Mouse (Mus musculus): Measurements from ENCODE around the gene Edem3. TPM values are rescaled to one million over a fixed set of nuclear protein-coding genes. Genes with fewer than 3 reads are reported as not detected.
"Not testable (repeated sequence)": the region's sequence is repeated elsewhere in the genome, so short reads cannot be mapped to it uniquely, and the experiment has no call there.

The Edem3 gene
- total RNA-seq, 2 experiments from 2014 or later, result 19.7 to 22.1 TPM

DNA sequence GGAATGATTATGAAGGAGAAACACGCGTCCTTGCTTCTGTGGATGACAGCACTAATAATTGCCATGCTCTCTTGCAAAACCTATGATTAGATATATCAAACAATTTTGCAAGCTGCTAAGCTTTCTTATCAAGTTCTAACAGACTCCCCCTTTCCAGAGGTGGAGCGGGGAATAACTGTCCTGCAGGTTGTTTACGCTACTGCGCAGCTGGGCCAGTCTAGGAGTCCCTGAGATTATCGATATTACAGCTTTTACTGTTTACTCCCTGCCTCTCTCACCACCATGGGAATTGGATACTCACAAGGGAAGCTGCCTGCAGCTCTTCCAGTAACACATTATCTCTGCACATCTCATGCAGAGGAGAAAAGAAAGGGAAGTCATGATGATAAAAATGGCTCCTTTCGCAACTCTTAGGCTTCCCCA is 14.0 kb upstream of the Edem3 start:
- DNase-seq (ENCODE audit: low spot score), result no peak
- intact Hi-C loops (cut with DNase I), result no loop called here

DNA sequence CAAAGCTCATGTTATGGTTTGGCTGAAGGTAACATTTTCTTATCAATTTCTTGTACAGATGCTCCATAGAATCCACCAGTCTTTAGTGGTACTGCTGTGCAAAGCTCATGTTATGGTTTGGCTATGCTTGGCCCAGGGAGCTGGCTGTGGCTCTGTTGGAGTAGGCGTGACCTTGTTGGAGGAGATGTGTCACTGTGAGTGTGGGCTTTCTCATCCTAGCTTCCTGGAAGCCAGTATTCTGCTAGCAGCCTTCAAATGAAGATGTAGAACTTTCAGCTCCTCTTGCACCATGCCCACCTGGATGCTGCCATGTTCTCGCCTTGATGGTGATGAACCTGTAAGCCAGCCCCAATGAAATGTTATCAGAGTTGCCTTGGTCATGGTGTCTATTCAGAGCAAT is 5.3 kb upstream of the Edem3 start:
- intact Hi-C loops (cut with DNase I), result not testable (repeated sequence)

DNA sequence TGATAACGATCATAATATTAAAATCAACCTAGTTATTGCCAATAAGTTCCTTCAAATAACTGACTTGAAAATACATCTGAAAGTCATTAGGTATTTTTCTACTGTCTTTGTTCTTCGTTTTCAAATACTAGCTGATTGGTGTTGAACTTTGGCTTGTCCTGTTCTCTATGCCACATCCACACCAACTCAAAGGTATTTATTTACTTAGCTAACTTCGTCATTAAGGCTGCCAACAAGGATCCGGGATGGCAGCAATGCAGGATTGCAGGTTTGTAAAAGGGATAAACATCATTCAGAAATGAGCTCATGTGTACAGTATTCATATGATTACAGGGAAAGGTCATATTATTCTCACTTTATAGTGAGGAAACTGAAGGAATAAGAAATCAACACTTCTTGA is 2.2 kb upstream of the Edem3 start:
- DNase-seq (ENCODE audit: low spot score), result no peak
- intact Hi-C loops (cut with DNase I), result no loop called here

More for the DNA sequence above, 5.3 kb upstream of the Edem3 start:
- not testable (repeated sequence) for DNase-seq (ENCODE audit: low spot score)

DNA sequence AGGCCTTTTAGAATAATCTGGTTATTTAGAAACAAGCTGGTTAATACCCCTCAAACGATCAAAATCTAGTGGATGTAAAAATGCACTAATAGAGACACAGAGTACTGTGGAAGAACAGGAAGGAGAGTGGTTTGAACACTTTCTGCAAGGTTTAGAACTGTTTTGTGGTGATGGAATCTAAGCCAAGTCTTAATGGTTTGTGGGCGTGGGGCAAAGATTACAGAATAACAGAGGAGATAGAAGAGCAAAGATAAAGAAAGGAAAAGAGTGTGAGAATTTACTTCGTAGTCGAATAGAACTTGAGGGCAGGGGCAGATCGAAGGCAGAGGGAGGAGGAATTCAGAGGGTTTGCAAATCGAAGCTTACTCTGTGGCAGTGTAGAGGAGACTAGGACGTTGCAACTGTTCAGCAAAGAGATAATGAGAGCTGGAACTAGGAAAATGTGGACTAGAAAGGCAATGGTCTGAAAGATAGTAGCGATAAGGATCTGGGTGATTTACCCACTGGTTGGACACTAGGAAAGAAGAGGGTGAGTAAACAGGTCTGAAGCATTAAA is 1.7 kb upstream of the Edem3 start:
- intact Hi-C loops (cut with DNase I), result no loop called here
- DNase-seq (ENCODE audit: low spot score), result no peak

DNA sequence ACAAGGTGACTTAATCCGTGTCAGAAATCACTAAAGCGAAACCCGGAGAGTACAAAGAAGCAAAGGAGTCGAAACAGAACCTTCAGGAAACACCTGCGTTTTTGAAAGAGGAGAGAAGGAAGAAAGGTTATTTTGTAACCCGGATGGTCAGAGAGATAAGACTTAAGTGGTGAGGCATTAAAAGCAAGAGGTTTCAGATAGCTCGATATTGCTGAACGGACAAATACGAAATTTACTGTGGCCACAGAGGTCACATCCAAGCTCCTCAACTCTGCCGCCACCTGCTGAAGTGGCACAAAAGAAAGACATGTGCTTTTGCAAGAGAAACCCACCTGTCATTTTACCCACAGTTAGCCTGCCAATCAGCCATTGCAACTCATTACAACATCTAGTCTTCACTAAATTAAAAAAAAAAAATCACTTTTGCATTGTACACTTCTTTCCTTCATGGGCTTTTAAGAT is 1.1 kb upstream of the Edem3 start:
- DNase-seq (ENCODE audit: low spot score), result no peak
- intact Hi-C loops (cut with DNase I), result no loop called here

DNA sequence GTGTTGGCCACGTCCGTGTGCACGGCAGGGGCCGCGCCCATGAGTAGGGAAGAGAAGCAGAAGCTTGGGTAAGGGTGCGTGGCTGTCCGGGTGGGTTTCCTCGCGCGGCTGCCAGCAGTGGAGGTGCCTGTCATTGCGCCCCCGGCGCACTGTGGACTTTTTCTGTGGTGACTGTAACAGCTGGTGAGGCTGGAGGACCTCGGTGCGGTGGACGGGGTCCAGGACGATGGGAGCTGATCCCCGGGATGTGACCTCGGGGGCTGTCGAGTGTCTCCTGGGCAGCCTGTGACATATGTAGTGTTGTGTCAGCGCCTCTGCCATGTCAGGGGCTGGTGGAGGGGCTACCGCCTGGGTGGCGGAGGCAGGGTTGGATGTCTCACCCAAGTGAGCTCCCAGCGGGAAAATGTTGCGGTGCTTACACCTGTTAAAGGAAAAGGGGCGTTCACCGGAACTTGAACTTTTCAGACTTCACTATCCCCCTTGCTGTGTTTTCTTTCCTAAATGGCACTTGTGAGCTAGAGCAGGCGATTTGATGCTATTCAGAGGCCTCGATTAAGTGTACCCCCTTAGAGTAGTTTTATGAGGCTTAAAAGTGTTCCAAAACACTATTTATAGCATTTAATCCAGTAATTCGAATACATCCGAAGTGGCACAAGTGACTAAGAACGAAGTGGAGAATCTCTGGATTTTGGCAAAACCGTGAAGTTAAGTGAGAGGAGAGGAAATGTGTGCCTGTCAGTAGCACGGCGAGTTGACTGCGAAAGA is 671 bp downstream of the Edem3 start:
- intact Hi-C loops (cut with DNase I), result no loop called here
- DNase-seq (ENCODE audit: low spot score), result no peak

DNA sequence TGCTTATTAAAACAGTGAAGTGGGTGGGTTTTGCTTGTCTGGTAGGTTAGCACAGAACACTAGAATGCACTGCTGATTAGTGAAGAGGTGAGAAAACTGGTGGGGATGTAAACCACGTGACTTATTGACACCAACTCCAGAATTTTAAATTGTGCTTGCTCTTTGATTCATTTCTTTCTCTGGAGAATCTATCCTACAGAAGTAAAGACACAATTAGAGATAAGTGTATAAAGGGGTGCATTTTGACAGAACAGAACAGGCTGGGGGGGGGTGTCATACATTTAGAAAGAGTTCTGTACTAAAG is 1.2 kb downstream of the Edem3 start:
- intact Hi-C loops (cut with DNase I), result no loop called here
- no peak for DNase-seq (ENCODE audit: low spot score)

DNA sequence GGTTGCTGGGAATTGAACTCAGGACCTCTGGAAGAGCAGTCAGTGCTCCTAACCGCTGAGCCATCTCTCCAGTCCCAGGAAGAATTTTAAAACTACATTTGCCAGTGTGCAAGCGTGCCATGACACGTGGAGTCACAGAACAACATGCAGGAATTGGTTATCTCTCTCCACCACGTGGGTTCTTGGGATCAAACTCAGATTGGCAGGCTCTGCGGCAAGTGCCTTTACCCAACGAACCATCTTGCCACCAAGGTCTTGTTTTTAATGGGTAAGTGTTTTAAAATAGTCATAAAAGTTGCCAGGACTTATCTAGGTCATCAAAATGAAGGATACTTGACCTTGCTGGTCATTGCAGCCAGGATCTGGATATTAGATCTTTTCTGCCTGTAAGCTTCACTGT is 3.1 kb downstream of the Edem3 start:
- no peak for DNase-seq (ENCODE audit: low spot score)
- intact Hi-C loops (cut with DNase I), result no loop called here

DNA sequence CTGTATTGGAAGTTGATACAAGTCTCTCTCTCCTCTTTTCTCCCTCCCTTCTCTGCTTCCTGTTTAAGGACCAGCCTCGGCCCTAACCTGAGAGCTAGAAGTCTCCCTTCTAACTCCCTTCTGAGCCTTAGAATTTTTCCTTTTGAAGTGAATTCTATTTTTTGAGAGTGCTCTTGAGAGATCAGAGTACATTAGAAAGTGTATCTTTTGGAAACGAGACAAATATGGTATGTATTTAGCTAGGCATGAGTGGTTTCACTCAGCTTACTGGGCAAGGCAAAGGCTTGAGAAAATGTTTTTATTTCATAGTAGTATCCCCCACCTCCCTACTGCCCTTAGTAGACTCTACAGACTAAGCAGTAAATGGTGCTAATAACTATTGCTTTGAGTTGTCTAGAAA is 3.8 kb downstream of the Edem3 start:
- DNase-seq (ENCODE audit: low spot score), result no peak
- intact Hi-C loops (cut with DNase I), result no loop called here

DNA sequence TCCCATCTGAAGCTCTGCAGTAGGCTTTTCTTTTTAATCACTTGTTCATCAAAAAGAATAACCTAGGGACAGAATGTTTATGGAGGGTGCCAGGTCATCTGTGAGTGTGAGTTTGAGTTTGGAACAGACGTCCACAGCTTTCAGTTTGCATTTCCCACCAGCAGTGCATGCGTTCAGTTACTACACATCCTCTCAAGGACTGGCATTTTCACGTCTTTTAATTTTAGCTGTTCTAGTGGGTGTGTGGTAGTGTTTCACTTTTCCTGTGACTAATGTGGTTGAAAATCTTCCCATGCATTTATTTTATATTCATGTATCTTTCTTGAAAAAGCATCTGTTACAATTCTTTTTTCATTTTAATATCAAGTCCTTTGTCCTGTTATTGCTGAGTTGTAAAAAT is 9.1 kb downstream of the Edem3 start:
- intact Hi-C loops (cut with DNase I), result no loop called here
- DNase-seq (ENCODE audit: low spot score), result no peak

DNA sequence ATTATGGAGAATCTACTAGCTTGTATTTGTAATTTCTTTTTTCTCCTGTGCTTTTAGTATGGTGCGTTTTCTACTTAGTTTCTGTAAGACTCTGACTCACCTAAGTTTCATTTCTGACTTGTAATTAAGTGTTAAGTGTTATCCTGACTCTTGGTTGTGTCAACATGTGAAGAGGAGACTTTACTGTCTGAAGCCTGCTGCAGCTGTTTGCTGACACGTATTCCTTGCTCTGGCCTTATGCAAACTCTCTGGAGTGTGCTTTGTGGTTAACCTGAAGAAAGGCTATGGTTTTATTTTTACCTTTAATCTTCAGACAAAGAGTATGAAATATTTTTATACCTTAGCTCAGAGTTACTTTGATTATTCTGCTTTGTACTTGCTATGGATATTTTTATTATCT is 11.0 kb downstream of the Edem3 start:
- DNase-seq (ENCODE audit: low spot score), result no peak
- intact Hi-C loops (cut with DNase I), result no loop called here

DNA sequence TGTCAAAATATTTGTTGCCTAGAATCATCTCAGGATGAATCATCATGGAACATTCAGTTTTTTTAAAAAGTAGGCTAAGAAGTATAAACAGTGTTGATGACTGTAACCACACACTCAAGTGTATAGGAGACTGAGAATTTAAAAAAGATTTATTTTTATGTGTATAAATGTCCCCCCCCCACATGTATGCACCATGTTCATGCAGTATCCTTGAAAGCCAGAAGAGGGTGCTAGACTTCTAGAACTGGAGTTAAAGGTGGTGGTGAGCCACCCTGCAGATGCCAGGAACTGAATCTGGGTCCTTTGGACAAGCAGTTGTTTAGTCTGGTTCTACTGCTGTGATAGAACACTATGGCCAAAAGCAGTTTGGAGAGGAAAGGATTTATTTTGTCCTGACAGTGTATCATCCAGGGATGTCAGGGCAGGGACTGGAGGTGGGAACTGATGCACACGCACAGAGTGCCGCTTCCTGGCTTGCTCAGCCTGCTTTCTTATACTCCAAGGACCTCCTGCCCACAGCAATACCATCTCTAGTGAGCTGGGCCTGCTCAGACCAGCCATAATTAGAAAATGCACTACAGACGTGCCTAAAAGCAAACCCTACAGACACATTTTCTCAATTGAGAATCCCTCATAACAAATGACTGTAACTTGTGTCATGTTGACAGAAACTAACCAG is 11.9 kb downstream of the Edem3 start:
- DNase-seq (ENCODE audit: low spot score), result no peak
- intact Hi-C loops (cut with DNase I), result no loop called here

DNA sequence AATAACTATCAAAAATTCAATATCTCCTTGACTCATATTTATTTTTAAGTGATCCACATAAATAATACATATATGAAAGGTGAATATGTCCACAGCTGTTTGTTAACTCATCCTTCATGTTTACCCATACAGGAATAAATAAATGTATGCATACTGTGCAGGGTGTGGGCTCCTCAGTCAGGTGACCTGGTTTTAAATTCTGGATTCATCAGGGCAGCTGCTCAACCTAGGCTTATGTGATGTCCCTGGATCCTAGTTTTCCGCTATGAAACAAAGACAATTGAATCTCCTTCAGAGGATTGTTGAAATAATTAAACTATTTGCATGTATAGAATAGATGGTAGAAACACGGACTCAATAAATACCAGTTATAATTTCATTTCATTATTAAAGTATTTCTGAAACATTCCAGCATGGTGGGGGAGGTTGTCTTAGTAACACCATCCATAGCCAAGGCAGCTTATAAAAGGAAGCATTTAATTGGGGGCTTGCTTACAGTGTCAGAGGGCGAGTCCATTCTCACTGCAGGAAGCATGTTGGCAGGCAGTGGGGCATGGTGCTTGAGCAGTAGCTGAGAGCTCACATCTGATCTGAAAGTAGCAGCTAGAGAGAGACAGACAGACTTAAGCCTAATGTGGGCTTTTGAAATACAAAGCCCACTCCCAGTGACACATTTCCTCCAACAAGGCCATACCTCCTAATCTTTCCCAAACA is 14.2 kb downstream of the Edem3 start:
- intact Hi-C loops (cut with DNase I), result no loop called here
- no peak for DNase-seq (ENCODE audit: low spot score)

DNA sequence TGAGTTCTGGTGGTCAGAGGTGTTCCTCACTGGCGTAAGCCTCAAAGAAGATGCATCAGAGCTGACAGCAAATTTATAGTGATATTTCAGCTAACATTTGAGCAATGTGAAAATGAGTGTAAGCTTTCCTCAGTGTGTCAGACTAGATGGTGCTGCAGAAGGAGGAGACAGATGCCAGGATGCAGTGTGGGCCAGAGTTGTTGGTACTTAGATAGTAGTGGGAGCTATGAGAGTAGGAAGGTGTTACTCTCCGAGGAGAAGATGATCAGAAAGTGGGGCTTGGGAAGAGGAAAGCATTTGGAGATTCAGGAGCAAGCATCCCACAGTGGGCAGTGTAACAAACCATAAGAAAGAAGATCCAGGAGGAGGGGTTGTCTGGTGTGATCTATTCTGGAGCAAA is 22.4 kb downstream of the Edem3 start:
- DNase-seq (ENCODE audit: low spot score), result no peak
- intact Hi-C loops (cut with DNase I), result no loop called here

DNA sequence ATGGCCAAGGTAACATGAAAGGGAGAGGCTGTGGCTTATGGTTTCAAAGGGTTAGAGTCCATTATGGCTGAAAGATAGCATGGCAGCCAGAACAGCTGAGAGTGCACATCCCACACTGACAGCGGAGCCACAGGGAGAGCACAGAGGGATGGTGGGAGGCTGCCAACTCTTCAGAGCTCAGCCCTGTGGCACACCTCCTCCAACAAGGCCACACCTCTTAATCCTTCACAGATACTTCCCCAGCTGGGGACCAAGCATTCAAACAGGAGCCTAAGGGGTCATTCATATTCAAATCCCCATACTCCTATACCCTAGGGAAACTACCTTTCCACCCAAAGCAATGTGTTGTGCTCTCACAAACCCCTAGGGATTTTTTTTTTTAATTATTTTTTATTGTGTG is 23.4 kb downstream of the Edem3 start:
- no peak for DNase-seq (ENCODE audit: low spot score)
- intact Hi-C loops (cut with DNase I), result no loop called here

DNA sequence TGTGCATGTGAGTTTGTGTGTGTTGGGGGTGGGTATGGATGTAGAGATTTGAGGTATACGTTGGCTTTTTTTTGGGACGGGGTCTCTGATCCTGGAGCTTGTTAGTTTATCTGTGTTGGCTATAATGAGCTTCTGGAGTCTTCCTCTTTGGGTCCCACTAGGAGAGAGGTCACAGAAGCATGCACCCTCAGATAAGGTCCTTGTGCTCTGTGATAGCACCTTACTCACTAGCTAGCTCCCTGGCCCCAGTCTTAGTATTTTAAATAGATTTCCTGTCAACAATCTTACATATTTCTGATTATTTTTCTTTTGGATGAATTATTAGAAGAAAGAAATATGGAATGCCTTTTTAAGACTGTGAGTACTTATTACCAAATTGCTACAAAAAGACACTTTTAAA is 24.1 kb downstream of the Edem3 start:
- intact Hi-C loops (cut with DNase I), result no loop called here

DNA sequence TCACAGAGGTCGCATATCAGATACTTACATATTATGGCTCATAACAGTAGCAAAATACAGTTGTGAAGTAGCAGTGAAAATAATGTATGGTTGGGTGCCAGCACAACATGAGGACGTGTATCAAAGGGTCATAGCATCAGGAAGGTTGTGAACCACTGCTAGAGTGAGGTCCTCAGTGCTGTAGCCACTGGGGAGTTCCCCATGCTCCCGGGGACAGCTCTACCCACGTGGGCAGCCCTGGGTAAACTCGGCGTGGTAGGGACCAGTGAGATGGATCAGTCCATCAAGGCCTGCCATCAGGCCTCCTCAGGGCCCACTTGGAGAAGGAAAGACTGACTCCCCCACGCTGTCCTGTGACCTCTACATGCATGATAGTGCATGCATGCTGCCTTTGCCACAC is 26.3 kb downstream of the Edem3 start:
- intact Hi-C loops (cut with DNase I), result no loop called here
- DNase-seq (ENCODE audit: low spot score), result no peak

More for the DNA sequence above, 24.1 kb downstream of the Edem3 start:
- no peak for DNase-seq (ENCODE audit: low spot score)

DNA sequence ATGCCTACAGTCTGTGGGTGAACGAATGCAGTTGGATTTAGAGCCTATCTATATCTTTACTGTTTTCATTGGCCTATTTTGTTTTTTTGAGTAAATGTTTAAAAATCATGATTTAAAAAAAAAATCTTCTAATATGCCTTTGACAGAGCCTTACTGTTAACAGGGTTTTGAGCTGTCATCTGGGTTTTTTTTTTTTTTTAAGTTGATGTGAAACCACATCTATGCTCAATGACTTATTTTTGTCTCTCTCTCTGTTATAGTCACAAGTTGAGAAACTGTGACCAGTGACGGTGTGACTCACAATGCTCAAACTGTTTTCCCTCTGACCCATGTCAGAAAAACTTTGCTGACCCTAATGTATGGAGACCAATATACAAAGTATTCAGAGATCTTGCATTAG is 28.2 kb downstream of the Edem3 start:
- no peak for DNase-seq (ENCODE audit: low spot score)
- intact Hi-C loops (cut with DNase I), result no loop called here

DNA sequence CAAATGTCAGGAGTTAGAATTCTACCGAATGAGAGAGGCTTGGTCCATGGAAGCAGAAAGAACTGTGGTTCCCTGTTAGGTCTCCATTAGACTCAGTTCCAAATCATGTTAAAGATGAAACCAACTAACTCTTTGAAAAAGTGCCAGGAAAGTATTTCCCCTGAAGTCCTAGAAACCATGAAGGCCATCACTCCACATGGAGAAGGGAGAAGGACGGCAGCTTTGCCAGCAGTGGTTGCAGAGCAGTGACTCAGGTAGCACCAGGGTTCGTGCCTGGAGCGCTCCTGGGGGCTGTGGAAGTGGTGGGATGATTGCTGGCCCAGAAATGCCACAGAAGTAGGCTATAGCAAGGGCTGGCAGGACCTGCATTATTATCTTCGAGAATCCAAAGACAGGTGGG is 31.2 kb downstream of the Edem3 start:
- intact Hi-C loops (cut with DNase I), result no loop called here
- no peak for DNase-seq (ENCODE audit: low spot score)

DNA sequence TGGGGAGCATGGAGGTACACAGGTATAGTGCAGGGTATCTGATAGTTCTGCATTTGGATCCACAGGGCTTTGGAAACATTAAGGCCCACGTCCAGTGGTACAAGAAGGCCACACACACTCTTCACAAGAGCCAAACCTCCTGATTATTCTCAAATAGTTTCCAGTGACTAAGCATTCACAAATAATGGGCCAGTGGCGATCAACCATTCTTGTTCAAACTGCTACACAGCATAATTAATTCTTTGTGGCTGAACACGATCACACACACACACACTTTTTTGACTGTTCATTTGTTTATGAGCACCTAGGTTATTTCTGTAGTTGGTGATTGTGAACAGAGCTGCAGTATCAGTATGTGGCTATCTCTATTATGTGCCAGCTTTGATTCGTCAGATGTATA is 34.0 kb downstream of the Edem3 start:
- no peak for DNase-seq (ENCODE audit: low spot score)
- intact Hi-C loops (cut with DNase I), result no loop called here

DNA sequence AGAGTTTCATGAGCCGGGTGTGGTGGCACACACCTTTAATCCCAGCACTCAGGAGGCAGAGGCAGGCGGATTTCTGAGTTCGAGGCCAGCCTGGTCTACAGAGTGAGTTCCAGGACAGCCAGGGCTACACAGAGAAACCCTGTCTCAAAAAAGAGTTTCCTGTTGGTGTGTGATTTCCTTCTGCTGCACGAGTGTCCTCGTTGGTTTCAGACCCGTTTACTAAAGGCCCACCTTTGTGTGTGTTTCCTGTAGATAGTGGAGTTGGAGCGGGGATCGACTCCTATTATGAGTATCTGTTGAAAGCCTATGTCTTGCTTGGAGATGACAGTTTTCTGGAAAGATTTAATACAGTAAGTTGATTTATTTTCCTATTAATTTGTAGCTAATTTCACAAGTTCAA is 36.9 kb downstream of the Edem3 start:
- DNase-seq (ENCODE audit: low spot score); intact Hi-C loops (cut with DNase I): not testable (repeated sequence)
